Mouse (Mus musculus) hindbrain, postnatal 0 days (tissue): ENCODE measurements around the gene Omt2a. TPM values are rescaled to one million over a fixed set of nuclear protein-coding genes. Genes with fewer than 3 reads are reported as not detected.
"Not testable (repeated sequence)": the region's sequence is repeated elsewhere in the genome, so short reads cannot be mapped to it uniquely, and the experiment has no call there.

Source experiments
- ATAC-seq: fragments of 200-750 bp; cut with Nextera tagmentation; 2 replicates; pipeline ENCODE4 v1.8.0; 2017; ENCODE audit warnings: mild to moderate bottlenecking, moderate TSS enrichment, moderate library complexity
- DNase-seq: peaks from one replicate; pipeline ENCODE4 v3.0.0-alpha.2; 2015; ENCODE audit warnings: low spot score
- H3K27ac ChIP-seq: fragments of 300-500 bp; sonication (generic); 2 replicates; pipeline ENCODE4 v1.5.1; 2014; ENCODE audit warnings: mild to moderate bottlenecking
- H3K27me3 ChIP-seq: fragments of 300-500 bp; sonication (generic); 2 replicates; pipeline ENCODE4 v1.6.1; 2014; ENCODE audit warnings: low read length, mixed read lengths; ENCODE audit not compliant: insufficient read depth
- H3K36me3 ChIP-seq: fragments of 300-500 bp; sonication (generic); 2 replicates; pipeline ENCODE4 v1.6.1; 2014; ENCODE audit warnings: low read length, mixed read lengths; ENCODE audit not compliant: insufficient read depth
- H3K4me1 ChIP-seq: fragments of 300-500 bp; sonication (generic); 2 replicates; pipeline ENCODE4 v1.6.1; 2014; ENCODE audit warnings: antibody characterized with exemption, low read length, mixed read lengths; ENCODE audit not compliant: insufficient read depth
- H3K4me2 ChIP-seq: fragments of 300-500 bp; sonication (generic); 2 replicates; pipeline ENCODE4 v1.6.1; 2014; ENCODE audit warnings: low read depth, mild to moderate bottlenecking, low read length, moderate library complexity, mixed read lengths
- H3K4me3 ChIP-seq: fragments of 300-500 bp; sonication (generic); 2 replicates; pipeline ENCODE4 v1.5.1; 2014; ENCODE audit warnings: low read length
- H3K9ac ChIP-seq: fragments of 300-500 bp; sonication (generic); replicated peaks from 2 replicates; pipeline ENCODE4 v1.6.1; 2014; ENCODE audit warnings: mild to moderate bottlenecking, low read length, moderate library complexity, mixed read lengths
- H3K9me3 ChIP-seq: fragments of 300-500 bp; sonication (generic); 2 replicates; pipeline ENCODE4 v1.6.1; 2016; ENCODE audit warnings: low read length, mixed read lengths
- CTCF ChIP-seq: IDR thresholded peaks from 2 replicates; pipeline ENCODE4 v1.5.1; 2016; ENCODE audit warnings: antibody characterized with exemption, control low read depth, low read depth
- WGBS: fragments of 180-500 bp; shearing (Covaris S2); extraction: QIAGEN DNeasy Blood & Tissue Kit; methylation state at CpG from one replicate; pipeline ENCODE4 v1.1.7; 2014; 5-methylcytosine and 5-hydroxymethylcytosine counted together
- polyA plus RNA-seq: library from polyadenylated mRNA; unstranded; fragments of >200 nt; fragmentation: Nextera tagmentation; extraction: Ambion mirVana; gene quantifications from 2 replicates; pipeline ENCODE4 v1.2.1, GENCODE M21; 2015
- total RNA-seq: library from RNA; depleted of rRNA; stranded (reverse); fragments of >200 nt; gene quantifications from 2 replicates; pipeline ENCODE4 v1.2.3, GENCODE M21; 2014

The Omt2a gene
- total and polyA plus RNA-seq, 2 experiments from 2014 or later: not detected

- Histone ChIP-seq H3K4me3 (no peak overlapping the region), H3K27ac (no peak overlapping the region), H3K4me1 (no peaks in the 10 kb centered on the region), H3K4me2 (no peak overlapping the region), H3K36me3 (no peaks in the 10 kb centered on the region), H3K27me3 (no peaks in the 10 kb centered on the region), H3K9me3 (no peaks in the 10 kb centered on the region), H3K9ac (no peak overlapping the region)
- no peak for DNase-seq
- WGBS: 78% methylated on average over 11 of the region's 11 CpGs
- ATAC-seq: no peak
- no peak for TF ChIP-seq CTCF
Observed at GRCm38 (mm10) chr9:78354665-78355578, 40.3 kb upstream of the Omt2a start.

DNA sequence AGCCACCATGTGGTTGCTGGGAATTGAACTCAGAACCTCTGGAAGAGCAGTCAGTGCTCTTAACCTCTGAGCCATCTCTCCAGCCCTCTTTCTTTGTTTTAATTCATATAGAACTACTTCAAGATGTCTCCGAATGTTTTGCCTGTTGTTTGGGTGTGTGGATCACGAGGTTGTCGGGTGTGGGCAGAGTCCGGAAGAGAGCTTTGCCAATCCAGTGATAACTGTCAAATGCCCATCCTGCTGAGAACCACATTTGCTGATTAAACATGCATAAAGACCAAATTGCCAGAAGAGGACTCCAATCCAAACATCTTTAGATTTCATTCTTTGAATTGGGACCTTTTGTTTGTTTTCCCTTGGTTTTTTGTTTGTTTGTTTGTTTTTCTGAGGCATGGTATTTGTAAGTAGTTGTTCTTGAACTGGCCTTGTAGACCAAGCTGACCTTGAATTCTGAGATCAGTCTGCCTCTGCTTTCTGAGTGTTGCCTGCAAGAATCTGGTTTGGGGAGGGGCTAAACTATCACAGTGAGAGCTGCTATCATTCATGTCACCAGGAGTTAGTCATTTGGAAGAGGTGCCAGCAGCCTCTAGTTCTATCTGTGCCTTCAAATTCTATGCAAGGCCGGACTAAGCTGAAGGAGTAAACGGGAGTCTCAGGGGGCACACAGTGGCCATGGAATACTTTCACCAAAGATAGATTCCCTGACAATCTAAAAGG, 37.1 kb upstream of the Omt2a start:
- Histone ChIP-seq H3K36me3 (no peaks in the 10 kb centered on the region), H3K4me2 (no peak overlapping the region), H3K9me3 (no peaks in the 10 kb centered on the region), H3K4me1 (no peaks in the 10 kb centered on the region), H3K4me3 (no peak overlapping the region), H3K27ac (no peak overlapping the region), H3K9ac (no peak overlapping the region), H3K27me3 (no peaks in the 10 kb centered on the region)
- no peak for TF ChIP-seq CTCF
- DNase-seq: no peak
- 83% methylated on average over 6 of the region's 6 CpGs for WGBS
- no peak for ATAC-seq

- not testable (repeated sequence) for H3K36me3 ChIP-seq, H3K9ac ChIP-seq, H3K4me3 ChIP-seq, H3K4me1 ChIP-seq, H3K9me3 ChIP-seq, DNase-seq, H3K27me3 ChIP-seq, H3K4me2 ChIP-seq, H3K27ac ChIP-seq, ATAC-seq
Observed at GRCm38 (mm10) chr9:78350007-78350406, 35.4 kb upstream of the Omt2a start.

- H3K36me3 ChIP-seq, DNase-seq: not testable (repeated sequence)
Observed at GRCm38 (mm10) chr9:78349141-78349540, 34.5 kb upstream of the Omt2a start.

DNA sequence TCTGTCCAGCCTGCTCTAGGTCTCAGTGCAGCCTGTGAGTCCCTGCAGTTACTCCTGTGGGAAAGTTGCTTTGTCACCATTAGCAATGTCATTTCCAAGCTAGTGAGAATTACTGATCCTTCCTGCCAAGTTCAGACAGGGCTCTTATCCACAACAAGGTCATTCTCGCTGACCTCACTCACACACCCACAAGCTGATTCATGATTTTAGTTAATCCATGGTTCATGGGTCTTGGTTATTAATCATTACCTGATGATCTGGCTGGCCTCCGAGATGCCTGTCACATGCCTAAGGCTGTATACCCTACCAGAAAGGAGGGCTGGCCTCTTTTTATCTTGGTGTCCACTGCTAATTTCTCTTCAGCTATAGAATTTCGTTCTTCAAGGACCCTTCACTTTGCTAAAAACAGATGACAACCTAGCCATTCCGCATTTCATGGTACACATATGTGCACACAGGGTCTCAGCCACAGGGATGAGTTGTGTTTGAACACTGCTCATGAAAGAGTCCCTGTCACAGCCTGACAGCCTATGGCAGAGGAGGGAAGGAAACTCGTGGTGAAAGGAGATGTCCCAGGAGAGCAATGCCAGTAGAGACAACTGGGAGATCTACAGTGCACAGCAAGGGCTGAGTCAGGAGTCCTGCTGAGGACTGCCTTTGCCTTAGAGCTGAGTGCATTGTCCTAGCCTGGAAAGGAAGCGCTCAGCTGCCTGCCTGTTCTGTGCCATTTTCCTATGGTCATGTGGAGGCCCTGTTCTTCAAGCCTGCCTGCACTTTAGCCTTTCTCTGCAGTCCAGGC, 33.8 kb upstream of the Omt2a start:
- H3K36me3 ChIP-seq, ATAC-seq, H3K27ac ChIP-seq, H3K9me3 ChIP-seq, H3K4me1 ChIP-seq, H3K4me3 ChIP-seq, H3K4me2 ChIP-seq, H3K9ac ChIP-seq, DNase-seq, H3K27me3 ChIP-seq: not testable (repeated sequence)
- WGBS: 71% methylated on average over 6 of the region's 6 CpGs

More at GRCm38 (mm10) chr9:78349141-78349540, 34.5 kb upstream of the Omt2a start:
- H3K9me3 ChIP-seq, ATAC-seq, H3K27me3 ChIP-seq, H3K4me2 ChIP-seq, H3K27ac ChIP-seq, H3K4me1 ChIP-seq, H3K9ac ChIP-seq, H3K4me3 ChIP-seq: not testable (repeated sequence)
- WGBS: 73% methylated on average over 3 of the region's 3 CpGs

DNA sequence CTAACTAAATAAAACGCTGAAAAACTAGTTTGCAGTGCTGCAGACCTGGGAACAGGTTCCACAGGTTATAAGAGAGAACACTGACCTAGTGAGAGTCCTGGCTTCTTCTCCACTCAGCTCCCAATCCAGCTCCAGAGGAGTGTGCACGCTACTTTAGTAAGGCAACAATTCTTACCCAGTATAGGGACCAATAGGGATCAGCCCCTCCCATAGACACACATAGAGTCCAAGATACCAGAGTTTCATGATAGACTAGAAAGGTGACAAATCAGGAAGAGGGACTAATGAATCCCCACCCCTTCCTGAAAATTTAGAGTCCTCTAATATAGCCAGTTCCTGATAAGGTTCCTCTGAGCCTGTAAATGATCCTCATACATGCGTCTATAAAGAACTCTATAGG, 32.4 kb upstream of the Omt2a start:
- 74% methylated on average over 3 of the region's 3 CpGs for WGBS
- no peak overlapping the region for H3K4me3 ChIP-seq
- TF ChIP-seq CTCF: no peak
- no peaks in the 10 kb centered on the region for H3K4me1 ChIP-seq
- H3K36me3 ChIP-seq: no peaks in the 10 kb centered on the region
- no peak overlapping the region for H3K9ac ChIP-seq
- no peak for ATAC-seq
- H3K4me2 ChIP-seq: no peak overlapping the region
- H3K9me3 ChIP-seq: no peaks in the 10 kb centered on the region
- H3K27ac ChIP-seq: no peak overlapping the region
- no peak for DNase-seq
- H3K27me3 ChIP-seq: no peaks in the 10 kb centered on the region

GRCm38 (mm10) chr9:78345235-78345634, 30.6 kb upstream of the Omt2a start:
- not testable (repeated sequence) for H3K4me2 ChIP-seq, H3K9ac ChIP-seq, H3K4me1 ChIP-seq, DNase-seq, H3K27ac ChIP-seq, H3K9me3 ChIP-seq, H3K27me3 ChIP-seq, ATAC-seq, H3K4me3 ChIP-seq, H3K36me3 ChIP-seq
- WGBS: 70% methylated on average over 3 of the region's 4 CpGs

- not testable (repeated sequence) for H3K27me3 ChIP-seq, H3K9ac ChIP-seq, H3K4me3 ChIP-seq, H3K4me1 ChIP-seq, H3K4me2 ChIP-seq, H3K27ac ChIP-seq, DNase-seq, ATAC-seq, H3K9me3 ChIP-seq, H3K36me3 ChIP-seq
- 89% methylated on average over 9 of the region's 9 CpGs for whole genome bisulfite sequencing
Observed at GRCm38 (mm10) chr9:78343055-78343454, 28.5 kb upstream of the Omt2a start.

DNA sequence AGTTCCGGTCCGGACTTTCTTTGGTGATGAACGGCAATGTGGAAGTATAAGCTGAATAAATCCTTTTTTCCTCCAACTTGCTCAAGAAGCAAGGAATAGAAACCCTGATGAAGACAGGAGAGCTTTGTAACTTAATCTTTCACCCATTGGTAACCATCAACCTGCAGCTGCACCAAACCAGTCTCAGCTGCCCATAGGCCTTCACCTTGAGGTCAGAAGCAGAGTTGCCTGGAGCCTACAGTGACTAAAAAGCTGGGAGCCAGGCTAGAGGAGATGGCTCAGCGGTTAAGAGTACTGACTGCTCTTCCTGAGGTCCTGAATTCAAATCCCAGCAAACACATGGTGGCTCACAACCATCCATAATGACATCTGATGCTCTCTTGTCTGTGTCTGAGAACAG, 27.9 kb upstream of the Omt2a start:
- H3K4me3 ChIP-seq, H3K36me3 ChIP-seq, H3K27ac ChIP-seq, H3K27me3 ChIP-seq, ATAC-seq, H3K9me3 ChIP-seq, H3K4me2 ChIP-seq, H3K4me1 ChIP-seq, H3K9ac ChIP-seq, DNase-seq: not testable (repeated sequence)
- 93% methylated on average over 4 of the region's 4 CpGs for WGBS
